Mouse (Mus musculus): Measurements from ENCODE around the gene Rnf19b.

Rnf19b gene

GRCm38 (mm10) chr4:129058207-129059092 lies at the start of gene Rnf19b:
Gene Rnf19b (plus strand): TSS chr4:129058271.
- peak; percentile 17 for DNase-seq (ENCODE audit: low read depth, low spot score)

DNA sequence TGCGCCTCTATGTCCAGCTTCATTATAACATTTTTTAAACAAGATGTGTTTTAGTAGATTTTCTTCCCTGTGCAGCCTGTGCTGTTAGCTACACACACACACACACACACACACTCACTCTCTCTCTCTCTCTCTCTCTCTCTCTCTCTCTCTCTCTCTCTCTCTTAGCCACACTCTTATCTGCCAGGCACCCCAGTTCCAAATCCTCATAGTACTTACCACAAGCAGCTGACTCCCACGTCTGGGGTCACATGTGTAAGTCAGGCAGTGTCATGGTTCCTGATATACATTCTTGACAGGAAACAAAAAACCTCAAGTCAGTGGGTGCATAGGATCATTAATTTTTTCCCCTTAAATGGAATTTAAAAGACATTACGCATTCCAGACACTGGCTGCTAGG lies 49.4 kb upstream of the Rnf19b start:
- no peak for DNase-seq (ENCODE audit: low read depth, low spot score)

DNA sequence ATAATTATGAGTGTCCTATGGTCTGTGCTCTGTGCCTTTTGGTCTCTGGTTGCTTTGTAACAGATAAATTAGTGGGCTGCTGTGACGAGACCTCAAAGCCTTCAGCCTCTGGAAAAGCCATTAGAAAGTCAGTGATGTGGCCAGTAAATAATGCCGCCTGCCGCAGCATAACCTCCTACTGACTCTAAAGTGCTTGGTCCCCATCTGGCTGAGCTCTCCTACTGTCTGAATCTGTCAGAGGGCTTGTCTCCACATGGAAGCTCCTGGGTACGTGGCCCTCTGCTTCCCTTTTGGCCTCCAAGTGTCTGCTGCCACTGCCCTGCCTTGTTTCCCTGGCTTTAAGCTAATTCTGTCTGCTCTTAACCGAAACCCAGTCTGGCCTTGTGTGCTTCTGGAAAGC lies 48.5 kb upstream of the Rnf19b start:
- DNase-seq (ENCODE audit: low read depth, low spot score) = no peak

DNA sequence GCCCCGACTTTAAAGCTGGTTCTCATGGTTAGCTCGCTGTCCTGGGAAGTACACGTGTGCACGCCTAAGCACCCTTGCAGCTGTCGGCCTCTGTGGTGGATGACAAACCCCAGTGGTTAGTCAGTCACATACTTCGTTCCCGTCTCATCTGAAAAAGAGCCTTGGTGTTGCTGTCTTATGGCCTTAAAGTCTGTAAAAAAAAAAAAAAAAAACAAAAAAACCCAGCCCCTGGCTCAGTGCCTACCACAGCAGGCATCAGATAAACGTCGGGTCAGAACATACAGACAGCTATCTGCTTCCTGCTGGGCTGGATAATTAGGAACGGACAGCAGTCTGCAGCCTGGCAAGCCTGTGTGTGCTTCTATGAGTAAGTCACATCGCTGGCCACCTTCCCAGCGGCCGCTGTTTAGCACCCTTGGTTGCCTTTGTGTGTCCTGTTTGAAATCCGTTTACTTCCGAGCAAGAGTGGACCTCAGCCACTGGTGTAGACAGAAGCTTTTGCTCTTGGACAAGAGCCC lies 46.4 kb upstream of the Rnf19b start:
- no peak for DNase-seq (ENCODE audit: low read depth, low spot score)

DNA sequence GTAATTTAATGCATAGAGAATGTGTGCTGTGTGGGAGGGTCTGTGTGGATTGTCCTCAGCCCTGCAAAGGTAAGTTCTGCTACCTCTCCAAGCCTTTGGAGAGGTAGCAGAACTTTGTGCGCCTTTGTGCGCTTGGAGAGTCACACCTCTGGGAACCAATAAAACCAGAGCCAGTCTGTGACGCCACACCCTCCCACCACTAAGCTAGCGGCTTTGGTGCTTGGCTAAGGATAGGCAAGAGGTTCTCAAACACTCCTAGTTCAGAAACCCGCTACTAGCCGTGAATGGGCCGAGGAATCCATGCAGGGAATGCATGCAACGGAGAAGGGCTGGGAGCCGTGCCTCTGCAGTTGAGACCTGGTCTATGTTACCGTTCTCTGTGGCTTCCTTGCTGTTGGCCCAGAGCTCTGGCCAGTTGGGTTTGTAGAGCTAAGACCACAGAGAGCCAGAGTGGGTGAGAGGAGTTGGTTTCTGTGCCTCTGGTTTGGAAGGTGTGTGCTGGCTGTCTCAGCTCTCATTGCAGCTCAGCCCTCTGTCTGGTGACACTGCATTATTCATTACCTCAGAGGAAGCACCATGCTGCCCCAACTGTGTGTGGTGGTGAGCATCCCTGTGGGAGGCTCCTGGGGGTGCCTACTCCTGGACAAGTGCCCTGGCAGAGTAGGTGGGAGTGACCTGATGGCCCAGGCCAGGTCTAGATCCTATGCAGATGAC lies 44.8 kb upstream of the Rnf19b start:
- no peak for DNase-seq (ENCODE audit: low read depth, low spot score)

DNA sequence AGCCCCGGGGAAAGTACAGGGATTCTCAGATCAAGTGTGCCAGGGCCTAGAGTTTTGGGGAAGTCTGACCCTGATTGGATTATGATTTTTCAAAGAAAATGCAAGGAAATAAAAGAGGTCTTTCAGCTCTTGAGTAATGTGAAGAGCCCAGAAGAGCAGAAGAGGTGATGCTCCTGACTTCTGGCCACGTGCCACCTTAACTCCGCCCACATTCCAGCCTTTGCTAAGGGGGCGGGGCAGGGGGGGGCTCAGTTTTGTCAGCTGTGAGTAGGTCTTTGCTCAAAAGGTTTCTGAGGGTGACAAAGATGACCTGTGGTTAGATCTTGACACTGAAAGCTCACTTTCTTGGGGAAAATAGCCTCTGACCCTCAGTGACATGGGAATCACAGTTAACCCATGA lies 41.7 kb upstream of the Rnf19b start:
- no peak for DNase-seq (ENCODE audit: low read depth, low spot score)

DNA sequence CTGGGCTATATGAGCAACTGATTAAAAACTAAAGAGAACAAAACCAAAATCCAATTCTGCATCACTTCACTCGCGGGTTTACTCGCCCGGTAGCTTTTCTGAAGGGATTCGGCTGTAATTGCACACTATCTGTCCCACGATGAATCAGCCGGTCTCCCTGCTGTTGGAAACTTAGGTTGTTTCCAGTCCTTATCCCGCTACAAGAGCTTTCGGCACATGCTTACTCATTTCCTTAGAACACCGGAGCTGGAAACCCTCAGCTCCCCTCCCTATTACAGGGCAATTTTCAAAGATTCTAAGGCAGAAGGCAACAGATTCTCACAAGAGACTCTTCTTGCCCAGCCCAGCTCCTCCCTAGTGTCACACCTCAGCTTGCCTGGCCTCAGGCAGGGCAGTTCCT lies 40.9 kb upstream of the Rnf19b start:
- DNase-seq (ENCODE audit: low read depth, low spot score) = no peak

DNA sequence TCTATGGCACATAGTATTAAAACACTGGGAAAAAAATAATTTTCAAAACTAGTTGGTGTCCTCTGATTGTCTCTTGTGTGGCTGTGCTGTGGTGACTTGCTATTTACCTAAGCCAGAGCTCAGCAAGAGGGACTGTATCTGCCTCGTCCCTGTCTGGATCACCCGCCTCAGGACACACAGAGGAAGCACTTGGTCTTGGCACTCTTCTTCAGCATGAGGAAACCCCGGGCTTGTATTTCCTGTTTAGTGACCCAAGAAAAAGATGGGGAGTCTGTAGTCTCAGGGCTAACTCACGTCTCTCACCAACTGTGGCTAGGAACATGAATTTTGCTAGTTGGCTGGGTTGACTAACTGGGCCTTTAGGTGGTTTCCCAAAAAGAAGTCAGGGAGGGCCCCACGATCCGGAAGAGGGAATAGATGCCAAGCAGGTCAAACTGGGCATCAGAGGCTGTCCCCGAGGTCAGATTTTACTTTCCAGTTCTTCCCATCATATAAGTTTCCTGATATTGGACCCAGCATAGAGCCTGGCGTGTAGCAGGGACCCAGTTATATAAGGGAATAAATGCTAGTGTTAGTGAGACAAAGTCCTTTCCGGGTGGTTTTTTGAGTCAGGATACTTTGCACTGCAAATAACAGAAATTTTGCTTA lies 39.2 kb upstream of the Rnf19b start:
- no peak for DNase-seq (ENCODE audit: low read depth, low spot score)

DNA sequence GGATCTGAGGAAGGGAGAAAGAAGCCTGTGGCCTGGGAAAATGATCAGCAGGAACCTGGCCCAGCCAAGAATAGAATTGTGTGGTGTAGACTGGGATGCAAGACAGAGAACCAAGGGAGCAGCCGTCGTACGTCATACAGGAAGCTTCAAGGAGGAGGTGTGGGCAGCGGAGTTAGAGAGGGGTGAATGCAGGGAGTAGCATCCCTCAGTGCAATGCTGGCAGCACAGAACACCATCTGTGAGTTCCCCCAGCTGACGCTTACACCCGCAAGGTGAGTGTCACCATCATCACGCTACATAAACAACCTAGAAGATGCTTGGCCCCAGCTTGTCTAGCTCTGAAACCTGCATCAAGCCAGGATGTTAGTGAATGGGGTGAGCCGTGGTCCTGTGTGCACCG lies 38.3 kb upstream of the Rnf19b start:
- no peak for DNase-seq (ENCODE audit: low read depth, low spot score)

GRCm38 (mm10) chr4:129020454-129020853 lies 37.6 kb upstream of the Rnf19b start:
- peak; percentile 21 for DNase-seq (ENCODE audit: low read depth, low spot score)

- DNase-seq (ENCODE audit: low read depth, low spot score) = no peak
These were observed 36.6 kb upstream of the Rnf19b start for GRCm38 (mm10) chr4:129021426-129021825.

GRCm38 (mm10) chr4:129021886-129022285 lies 36.2 kb upstream of the Rnf19b start:
- no peak for DNase-seq (ENCODE audit: low read depth, low spot score)

DNA sequence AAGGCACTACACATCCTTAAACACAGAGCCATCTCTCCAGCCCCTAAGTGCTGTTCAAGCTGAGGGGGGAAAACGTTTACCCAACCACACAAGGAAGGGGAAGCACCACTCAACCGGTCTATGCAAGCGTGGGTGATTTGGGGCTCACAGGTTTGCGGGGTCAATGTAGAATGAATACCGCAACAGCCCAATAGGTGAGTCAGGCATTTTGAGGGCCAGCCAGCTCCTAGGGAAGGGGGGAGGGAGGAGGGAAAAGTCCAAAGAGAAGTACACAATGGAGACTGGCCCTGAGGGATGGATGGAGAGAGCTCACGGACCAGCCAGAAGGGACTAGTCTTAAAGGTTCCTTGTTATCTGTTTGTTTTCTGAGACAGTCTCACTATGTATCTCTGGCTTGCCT lies 34.2 kb upstream of the Rnf19b start:
- DNase-seq (ENCODE audit: low read depth, low spot score) = no peak

DNA sequence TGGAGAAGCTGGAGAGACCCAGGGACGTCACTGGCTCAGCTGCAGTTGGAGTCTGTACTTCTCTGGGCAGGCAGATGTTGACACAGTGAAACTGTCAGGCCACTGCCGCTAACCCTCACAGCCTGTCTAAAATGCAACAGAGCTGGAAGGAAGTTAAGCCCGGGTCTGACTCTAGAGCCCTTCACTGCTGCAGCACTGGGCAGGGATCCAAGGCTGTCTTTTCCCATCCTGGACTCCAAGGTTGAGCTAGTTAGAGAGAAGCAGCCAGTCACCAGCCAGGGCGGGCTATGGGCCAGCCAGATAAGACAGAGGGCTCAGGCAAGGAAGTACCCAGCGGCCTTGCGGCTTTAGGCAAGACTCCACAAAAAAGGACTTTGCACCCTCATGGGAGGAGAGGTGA lies 33.3 kb upstream of the Rnf19b start:
- no peak for DNase-seq (ENCODE audit: low read depth, low spot score)

GRCm38 (mm10) chr4:129025707-129026106 lies 32.4 kb upstream of the Rnf19b start:
- no peak for DNase-seq (ENCODE audit: low read depth, low spot score)

- no peak for DNase-seq (ENCODE audit: low read depth, low spot score)
These were observed 27.3 kb upstream of the Rnf19b start for GRCm38 (mm10) chr4:129030746-129031145.

DNA sequence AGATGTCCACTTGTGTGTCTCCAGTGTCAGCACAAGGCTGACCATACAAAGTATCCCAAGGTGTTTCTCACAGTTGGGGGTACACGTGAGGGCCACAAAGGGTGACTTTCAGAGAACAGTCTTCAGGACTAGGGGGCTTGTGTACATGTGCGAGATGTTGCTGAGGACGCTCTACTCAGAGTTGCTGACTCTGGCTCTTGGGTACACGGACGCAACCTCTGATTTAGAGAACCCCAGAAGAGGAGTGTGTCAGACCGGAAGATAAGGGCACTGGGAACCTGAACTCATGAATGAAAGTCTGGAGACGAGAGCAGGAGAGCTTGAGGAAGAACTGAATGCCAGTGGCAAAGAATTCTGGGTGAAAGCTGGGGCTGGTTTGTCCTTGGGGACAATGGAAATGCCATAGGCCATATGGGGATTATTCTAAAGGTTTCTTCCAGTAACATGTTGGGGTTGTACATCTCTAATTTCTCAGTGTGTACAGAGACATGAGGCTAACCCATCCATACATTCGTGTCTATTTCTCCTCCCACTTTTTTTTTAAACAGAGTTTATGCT lies 26.6 kb upstream of the Rnf19b start:
- DNase-seq (ENCODE audit: low read depth, low spot score) = no peak

GRCm38 (mm10) chr4:129032133-129032962 lies 25.7 kb upstream of the Rnf19b start:
- no peak for DNase-seq (ENCODE audit: low read depth, low spot score)

GRCm38 (mm10) chr4:129032963-129033951 lies 24.8 kb upstream of the Rnf19b start:
- DNase-seq (ENCODE audit: low read depth, low spot score) = no peak

DNA sequence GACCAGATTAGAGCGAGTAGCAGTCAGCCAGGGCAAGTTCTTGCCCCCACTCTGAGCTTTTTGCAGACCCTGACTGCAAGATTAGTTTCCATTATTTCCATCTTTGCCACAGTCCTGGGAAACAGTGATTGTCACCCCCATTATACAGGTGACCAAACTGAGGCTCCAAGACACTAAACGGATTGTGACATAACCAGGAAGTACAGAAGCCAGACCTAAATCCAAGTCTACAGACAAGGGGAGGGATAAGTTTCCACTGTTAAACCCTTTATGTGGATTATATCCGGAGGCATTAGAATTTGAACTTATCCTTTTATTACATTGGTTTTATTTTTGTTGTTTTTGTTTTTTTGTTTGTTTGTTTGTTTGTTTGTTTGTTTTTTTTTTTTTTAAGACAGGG lies 23.8 kb upstream of the Rnf19b start:
- DNase-seq (ENCODE audit: low read depth, low spot score) = no peak
